Mouse (Mus musculus) gastrocnemius, adult 2 months (tissue): ENCODE results near the gene Nmi. TPM values are rescaled to one million over a fixed set of nuclear protein-coding genes. Genes with fewer than 3 reads are reported as not detected.

Experiments used
- DNase-seq: peaks from one replicate; pipeline ENCODE4 v3.0.0; 2022
- H3K27ac ChIP-seq: fragments of 200-600 bp; 2 replicates; pipeline ENCODE4 v1.8.1; 2022; ENCODE audit warnings: mild to moderate bottlenecking
- H3K4me3 ChIP-seq: fragments of 200-600 bp; 2 replicates; pipeline ENCODE4 v1.8.1; 2022; ENCODE audit warnings: mild to moderate bottlenecking, moderate library complexity
- CTCF ChIP-seq: fragments of 200-600 bp; IDR thresholded peaks from 2 replicates; pipeline ENCODE4 v1.8.1; 2022; ENCODE audit warnings: antibody characterized with exemption, mild to moderate bottlenecking, moderate library complexity
- intact Hi-C: fragments of 180-260 bp; cut with DNase I; formaldehyde crosslinking; loops from one replicate; pipeline ENCODE4 v1.15.1; 2025
- total RNA-seq, 2 experiments: library from RNA; stranded (reverse); gene quantifications; 2 replicates each; pipeline ENCODE4 v1.2.3; 2021

Nmi gene
- total RNA-seq, 2 experiments from 2014 or later, result 2.4 to 3.2 TPM

GRCm38 (mm10) chr2:51981630-51982029 lies 8.3 kb upstream of the Nmi start:
- Histone ChIP-seq H3K27ac (peak overlapping the region; percentile 70), H3K4me3 (peak overlapping the region; percentile 54)
- intact Hi-C loops, result loop anchor here (5.0 kb wide), 1 partner anchor 56 kb away; the partner anchor contains the start of gene Tnfaip6
- no peak for TF ChIP-seq CTCF
- peak; percentile 29 for DNase-seq

- TF ChIP-seq CTCF, result no peak
- peak overlapping the region; percentile 91 for H3K4me3 ChIP-seq
- DNase-seq, result peak; percentile 67
- intact Hi-C loops, result no loop called here
- peak overlapping the region; percentile 92 for H3K27ac ChIP-seq
Observed at GRCm38 (mm10) chr2:51972641-51973409, 469 bp downstream of the Nmi start.

GRCm38 (mm10) chr2:51972142-51972541 lies 1.2 kb downstream of the Nmi start:
- Histone ChIP-seq H3K27ac (peak overlapping the region; percentile 92), H3K4me3 (peak overlapping the region; percentile 91)
- peak; percentile 24 for DNase-seq
- no peak for TF ChIP-seq CTCF
- intact Hi-C loops, result no loop called here

DNA sequence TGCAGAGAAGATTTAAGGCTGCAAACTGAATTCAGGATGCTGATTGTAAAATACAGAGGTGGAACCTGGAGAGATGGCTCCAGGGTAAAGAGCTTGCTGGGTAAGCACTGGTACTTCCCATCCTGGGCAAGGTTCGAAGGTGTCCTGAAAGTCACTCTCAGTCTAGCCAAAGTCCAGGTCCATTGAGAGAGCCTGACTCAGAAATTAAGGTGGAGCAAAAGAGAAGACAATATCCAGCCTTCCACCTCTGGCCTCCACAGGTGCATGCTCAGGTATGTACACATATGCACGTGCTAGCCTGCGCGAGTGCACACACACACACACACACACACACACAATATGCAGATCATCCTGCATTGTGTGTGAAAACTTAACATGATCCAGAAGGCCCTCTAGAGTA lies 2.4 kb downstream of the Nmi start:
- intact Hi-C loops, result no loop called here
- no peak overlapping the region for H3K4me3 ChIP-seq
- no peak for DNase-seq
- no peak for TF ChIP-seq CTCF
- no peak overlapping the region for H3K27ac ChIP-seq

DNA sequence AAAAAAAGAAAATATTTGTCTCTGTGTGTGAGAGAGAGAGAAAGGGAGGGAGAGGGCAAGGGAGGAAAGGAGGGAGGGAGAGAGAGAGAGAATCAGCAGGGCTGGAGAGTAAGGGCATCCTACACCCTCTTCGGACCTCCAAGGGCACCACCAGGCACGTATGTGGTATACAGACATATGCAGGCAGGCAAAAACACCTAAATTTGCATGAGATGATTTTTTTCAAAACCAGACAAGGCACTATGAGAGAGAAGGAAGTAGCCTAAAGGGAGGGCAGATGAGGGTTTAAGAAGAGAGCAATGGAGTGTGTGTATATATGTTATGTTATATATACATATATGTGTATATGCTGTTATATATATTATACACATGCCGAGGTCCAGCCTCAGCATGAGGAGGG lies 6.0 kb downstream of the Nmi start:
- intact Hi-C loops, result no loop called here
- Histone ChIP-seq H3K27ac (no peak overlapping the region), H3K4me3 (no peak overlapping the region)
- no peak for DNase-seq
- no peak for TF ChIP-seq CTCF

GRCm38 (mm10) chr2:51953648-51954204 lies 19.6 kb downstream of the Nmi start:
- no peak for DNase-seq
- no peak overlapping the region for H3K4me3 ChIP-seq
- intact Hi-C loops, result no loop called here
- no peak for TF ChIP-seq CTCF
- H3K27ac ChIP-seq, result no peak overlapping the region

GRCm38 (mm10) chr2:51950876-51951275 lies 22.4 kb downstream of the Nmi start:
- intact Hi-C loops, result no loop called here
- H3K4me3 ChIP-seq, result no peak overlapping the region
- no peak overlapping the region for H3K27ac ChIP-seq
- DNase-seq, result no peak
- no peak for TF ChIP-seq CTCF

GRCm38 (mm10) chr2:51948105-51948830 lies 25.0 kb downstream of the Nmi start:
- no peak overlapping the region for H3K27ac ChIP-seq
- intact Hi-C loops, result no loop called here
- TF ChIP-seq CTCF, result no peak
- H3K4me3 ChIP-seq, result no peak overlapping the region
- DNase-seq, result no peak

DNA sequence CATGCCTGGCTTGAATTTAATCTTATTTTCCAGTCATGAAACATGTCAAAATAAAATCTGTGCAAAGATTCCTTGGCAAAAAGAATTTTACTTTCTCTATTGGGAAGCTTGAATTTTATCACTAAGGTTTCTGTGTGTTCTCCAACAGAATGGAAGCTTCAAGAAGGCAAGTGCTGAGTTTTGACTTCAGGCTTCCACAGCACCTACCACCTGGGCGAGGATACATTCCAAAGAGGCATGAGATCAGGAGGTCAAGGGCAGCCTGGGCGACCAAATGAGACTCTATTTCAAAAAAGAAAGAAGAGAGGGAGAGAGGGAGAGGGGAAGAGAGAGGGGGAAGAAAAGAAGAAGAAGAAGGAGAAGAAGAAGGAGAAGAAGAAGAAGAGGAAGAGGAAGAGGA lies 27.5 kb downstream of the Nmi start:
- intact Hi-C loops, result no loop called here
- DNase-seq, result no peak
- Histone ChIP-seq H3K4me3 (no peak overlapping the region), H3K27ac (no peak overlapping the region)
- TF ChIP-seq CTCF, result no peak

DNA sequence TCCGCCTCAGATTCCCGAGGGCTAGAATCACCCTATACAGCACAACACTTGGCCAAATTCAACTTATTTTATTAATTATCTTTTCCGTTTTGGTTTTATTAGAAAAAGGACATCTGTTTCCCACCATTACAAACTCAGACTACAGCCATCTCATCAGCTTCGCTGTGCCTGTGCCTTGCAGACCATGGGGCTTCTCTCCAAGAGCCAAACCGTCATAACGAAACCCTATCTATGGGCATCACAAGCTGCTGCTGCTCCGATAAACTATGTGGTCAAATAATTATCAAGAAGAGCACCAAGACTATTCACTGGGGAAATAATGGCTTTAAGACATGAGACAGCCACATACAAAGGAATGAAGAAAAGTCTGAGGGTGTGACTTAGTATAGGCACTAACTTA lies 31.5 kb downstream of the Nmi start:
- intact Hi-C loops, result no loop called here
- Histone ChIP-seq H3K4me3 (no peak overlapping the region), H3K27ac (no peak overlapping the region)
- no peak for TF ChIP-seq CTCF
- DNase-seq, result no peak

DNA sequence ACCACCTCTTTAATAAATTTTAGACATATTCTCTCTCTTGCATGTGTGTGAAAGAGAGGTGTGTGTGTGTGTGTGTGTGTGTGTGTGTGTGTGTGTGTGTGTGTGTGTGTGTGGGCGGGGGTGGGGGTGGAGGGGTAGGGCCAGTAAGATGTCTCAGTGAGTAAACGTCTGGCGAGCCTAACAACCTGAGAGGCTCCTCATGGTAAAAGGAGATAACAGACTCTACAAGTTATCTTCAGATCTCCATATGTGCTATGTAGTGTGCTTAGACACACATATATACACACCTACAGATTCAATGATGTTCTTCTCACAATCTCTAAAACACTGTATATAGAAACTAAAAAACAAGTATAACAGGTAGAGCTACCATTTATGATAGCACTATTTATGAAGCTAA lies 34.5 kb downstream of the Nmi start:
- no peak for TF ChIP-seq CTCF
- DNase-seq, result no peak
- no peak overlapping the region for H3K4me3 ChIP-seq
- intact Hi-C loops, result no loop called here
- no peak overlapping the region for H3K27ac ChIP-seq

DNA sequence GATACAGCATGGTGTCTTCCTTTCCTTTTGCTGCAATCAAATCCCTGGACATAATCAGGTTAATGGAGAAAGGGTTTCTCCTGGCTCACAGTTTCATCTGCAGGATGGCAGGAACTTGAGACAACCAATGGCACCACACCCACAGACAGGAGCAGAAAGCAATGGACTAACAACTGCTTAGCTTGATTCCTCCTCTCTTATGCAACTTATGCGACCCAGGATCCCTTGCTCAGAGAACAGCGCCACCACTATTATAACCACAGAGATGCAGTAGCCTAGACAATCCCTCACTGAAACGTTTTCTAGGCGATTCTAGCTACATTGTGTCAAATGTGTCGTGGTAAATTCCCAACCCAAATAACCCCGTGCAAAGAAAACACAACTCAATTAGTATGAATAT lies 36.3 kb downstream of the Nmi start:
- no peak for TF ChIP-seq CTCF
- no peak overlapping the region for H3K27ac ChIP-seq
- no peak overlapping the region for H3K4me3 ChIP-seq
- intact Hi-C loops, result no loop called here
- DNase-seq, result no peak

GRCm38 (mm10) chr2:51936585-51936984 lies 36.7 kb downstream of the Nmi start:
- H3K27ac ChIP-seq, result no peak overlapping the region

DNA sequence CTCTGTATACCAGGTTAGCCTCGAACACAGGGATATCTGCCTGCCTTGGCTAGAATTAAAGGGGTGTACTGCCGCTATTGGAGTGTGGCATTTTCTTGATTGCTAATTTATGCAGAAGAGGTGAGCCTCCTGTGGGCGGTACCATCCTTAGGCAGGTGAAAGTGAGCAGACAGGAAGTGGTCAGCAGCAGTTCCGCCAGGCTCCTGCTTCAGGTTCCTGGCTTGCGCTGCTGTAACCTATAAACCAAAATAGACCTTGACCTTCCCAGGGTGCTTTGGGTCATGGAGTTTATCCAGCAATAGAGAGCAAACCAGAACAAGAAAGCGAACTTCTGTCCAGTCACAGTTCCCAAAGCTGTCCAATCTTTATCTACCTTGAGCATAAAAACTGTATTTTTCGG lies 37.4 kb downstream of the Nmi start:
- intact Hi-C loops, result no loop called here
- H3K27ac ChIP-seq, result no peak overlapping the region
- H3K4me3 ChIP-seq, result no peak overlapping the region
- DNase-seq, result no peak
- TF ChIP-seq CTCF, result no peak

More at GRCm38 (mm10) chr2:51936585-51936984, 36.7 kb downstream of the Nmi start:
- H3K4me3 ChIP-seq, result no peak overlapping the region
- DNase-seq, result no peak
- intact Hi-C loops, result no loop called here
- TF ChIP-seq CTCF, result no peak
